Mouse (Mus musculus): ENCODE results near the gene Snx6. TPM values are rescaled to one million over a fixed set of nuclear protein-coding genes. Genes with fewer than 3 reads are reported as not detected.
"Not testable (repeated sequence)": the region's sequence is repeated elsewhere in the genome, so short reads cannot be mapped to it uniquely, and the experiment has no call there.

Gene Snx6
- polyA plus RNA-seq, 1 experiment from 2014 or later: 60.1 TPM

DNA sequence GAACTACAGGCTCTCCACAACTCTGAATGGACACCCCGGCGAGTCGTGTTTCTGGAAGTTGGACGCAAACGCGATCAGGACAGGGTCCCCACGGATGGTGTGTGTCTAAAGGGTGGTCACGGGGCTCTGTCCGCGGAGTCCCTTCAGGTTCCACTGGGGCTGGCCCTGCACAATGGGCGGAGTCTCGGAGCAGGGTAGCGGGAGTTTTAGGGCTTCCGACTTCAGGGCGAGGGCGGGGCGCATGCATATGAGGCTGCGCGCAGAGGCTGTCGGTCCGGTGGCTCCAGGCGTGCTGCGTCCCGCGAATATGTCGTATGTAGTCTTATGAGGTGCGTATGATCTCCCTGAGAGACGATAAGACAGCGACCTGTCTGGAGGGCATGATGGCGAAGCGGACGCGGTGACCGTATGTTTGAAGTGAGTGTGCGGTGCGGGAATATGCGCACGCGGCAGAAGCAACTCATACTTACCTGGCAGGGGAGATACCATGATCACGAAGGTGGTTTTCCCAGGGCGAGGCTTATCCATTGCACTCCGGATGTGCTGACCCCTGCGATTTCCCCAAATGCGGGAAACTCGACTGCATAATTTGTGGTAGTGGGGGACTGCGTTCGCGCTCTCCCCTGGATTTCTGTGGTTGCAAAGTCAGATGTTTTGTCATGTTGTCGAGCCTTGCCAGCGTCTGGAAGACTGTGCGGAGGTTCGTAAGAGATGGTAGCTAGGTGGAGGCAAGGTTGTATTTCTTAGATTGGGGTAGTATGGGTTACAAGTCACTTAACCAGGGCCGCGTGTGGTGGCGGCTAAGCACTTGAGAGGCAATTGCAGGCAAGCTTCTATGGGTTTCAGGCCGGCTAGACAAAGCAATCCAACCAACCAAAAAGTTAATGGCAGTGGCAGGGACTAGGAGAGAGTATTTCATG, 66.1 kb downstream of the Snx6 start:
- not testable (repeated sequence) for H3K27ac ChIP-seq; H3K9ac ChIP-seq; DNase-seq; H3K27me3 ChIP-seq; H3K36me3 ChIP-seq; H3K4me2 ChIP-seq; H3K4me3 ChIP-seq (replicated peaks); H3K4me1 ChIP-seq (replicated peaks); H3K9me3 ChIP-seq (replicated peaks)
- ATAC-seq (ENCODE audit: low read depth): peak; percentile 86
- no CpG with 5 or more reads among the region's 56 CpGs for WGBS (ENCODE audit: insufficient replicate concordance)

DNA sequence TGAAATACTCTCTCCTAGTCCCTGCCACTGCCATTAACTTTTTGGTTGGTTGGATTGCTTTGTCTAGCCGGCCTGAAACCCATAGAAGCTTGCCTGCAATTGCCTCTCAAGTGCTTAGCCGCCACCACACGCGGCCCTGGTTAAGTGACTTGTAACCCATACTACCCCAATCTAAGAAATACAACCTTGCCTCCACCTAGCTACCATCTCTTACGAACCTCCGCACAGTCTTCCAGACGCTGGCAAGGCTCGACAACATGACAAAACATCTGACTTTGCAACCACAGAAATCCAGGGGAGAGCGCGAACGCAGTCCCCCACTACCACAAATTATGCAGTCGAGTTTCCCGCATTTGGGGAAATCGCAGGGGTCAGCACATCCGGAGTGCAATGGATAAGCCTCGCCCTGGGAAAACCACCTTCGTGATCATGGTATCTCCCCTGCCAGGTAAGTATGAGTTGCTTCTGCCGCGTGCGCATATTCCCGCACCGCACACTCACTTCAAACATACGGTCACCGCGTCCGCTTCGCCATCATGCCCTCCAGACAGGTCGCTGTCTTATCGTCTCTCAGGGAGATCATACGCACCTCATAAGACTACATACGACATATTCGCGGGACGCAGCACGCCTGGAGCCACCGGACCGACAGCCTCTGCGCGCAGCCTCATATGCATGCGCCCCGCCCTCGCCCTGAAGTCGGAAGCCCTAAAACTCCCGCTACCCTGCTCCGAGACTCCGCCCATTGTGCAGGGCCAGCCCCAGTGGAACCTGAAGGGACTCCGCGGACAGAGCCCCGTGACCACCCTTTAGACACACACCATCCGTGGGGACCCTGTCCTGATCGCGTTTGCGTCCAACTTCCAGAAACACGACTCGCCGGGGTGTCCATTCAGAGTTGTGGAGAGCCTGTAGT, 76.4 kb downstream of the Snx6 start:
- H3K4me3 ChIP-seq (replicated peaks); H3K9me3 ChIP-seq (replicated peaks); H3K4me1 ChIP-seq (replicated peaks); H3K9ac ChIP-seq; DNase-seq; H3K4me2 ChIP-seq; H3K27ac ChIP-seq; H3K36me3 ChIP-seq; H3K27me3 ChIP-seq: not testable (repeated sequence)
- WGBS (ENCODE audit: insufficient replicate concordance): no CpG with 5 or more reads among the region's 56 CpGs
- peak; percentile 85 for ATAC-seq (ENCODE audit: low read depth)

DNA sequence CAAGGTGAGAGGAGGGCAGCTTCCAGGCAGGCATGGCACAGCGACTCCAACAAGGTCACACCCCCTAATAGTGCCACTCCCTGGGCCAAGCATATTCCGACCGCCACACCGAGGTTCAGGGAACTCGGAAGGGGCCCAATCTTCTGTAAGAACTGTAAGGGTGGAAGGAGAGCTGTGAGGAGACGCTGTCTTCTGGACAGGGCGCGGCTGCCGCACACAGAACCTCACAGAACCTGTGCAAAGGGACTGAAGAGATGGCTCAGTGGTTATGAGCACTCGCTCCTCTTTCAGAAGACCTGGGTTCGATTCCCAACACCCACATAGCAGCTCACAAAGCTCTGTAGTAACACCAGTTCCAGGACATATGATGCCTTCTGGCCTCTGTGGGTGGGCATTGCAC, 78.0 kb downstream of the Snx6 start:
- not testable (repeated sequence) for H3K36me3 ChIP-seq; H3K27ac ChIP-seq; DNase-seq; H3K4me1 ChIP-seq (replicated peaks); H3K4me3 ChIP-seq (replicated peaks); H3K9me3 ChIP-seq (replicated peaks); H3K9ac ChIP-seq; H3K27me3 ChIP-seq; H3K4me2 ChIP-seq; ATAC-seq (ENCODE audit: low read depth)
- 58% methylated on average over 5 of the region's 11 CpGs for WGBS (ENCODE audit: insufficient replicate concordance)

DNA sequence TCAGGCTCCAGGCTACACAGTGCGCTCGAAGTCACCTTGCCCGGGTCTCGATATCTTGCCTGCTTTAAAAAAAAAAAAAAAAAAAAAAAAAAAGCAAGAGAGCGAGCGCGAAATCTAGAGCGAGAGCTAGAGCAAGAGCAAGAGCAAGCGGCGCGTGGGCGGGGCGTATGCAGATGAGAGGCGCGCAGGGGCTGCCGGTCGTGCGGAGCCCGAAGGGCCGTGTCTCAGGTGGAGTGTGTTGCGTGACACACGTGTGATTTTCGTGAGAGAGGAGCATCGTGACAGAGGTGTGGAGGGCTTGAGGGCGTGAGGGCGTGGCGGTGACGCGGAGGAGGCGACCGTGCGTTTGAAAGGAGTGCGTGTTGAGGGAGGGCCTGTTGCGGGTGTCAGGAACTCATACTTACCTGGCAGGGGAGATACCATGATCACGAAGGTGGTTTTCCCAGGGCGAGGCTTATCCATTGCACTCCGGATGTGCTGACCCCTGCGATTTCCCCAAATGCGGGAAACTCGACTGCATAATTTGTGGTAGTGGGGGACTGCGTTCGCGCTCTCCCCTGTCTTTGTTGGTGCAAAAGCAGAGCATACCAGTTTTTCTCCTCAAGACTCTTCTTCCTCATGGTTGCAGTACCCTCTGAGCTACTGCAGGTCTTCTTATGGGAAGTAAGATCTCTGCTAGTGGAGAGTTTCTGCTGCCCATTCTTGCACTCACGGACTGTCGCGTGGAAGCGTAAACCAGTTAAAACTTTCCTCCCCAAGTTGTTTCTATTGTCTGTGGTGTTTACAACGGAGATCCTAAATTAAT, 81.5 kb downstream of the Snx6 start:
- peak; percentile 58 for ATAC-seq (ENCODE audit: low read depth)
- H3K27me3 ChIP-seq; H3K9me3 ChIP-seq (replicated peaks); H3K36me3 ChIP-seq; H3K4me2 ChIP-seq; H3K9ac ChIP-seq; H3K27ac ChIP-seq; H3K4me3 ChIP-seq (replicated peaks); H3K4me1 ChIP-seq (replicated peaks): not testable (repeated sequence)
- WGBS (ENCODE audit: insufficient replicate concordance): 0% methylated on average over 7 of the region's 48 CpGs
- DNase-seq: peak; percentile 29

DNA sequence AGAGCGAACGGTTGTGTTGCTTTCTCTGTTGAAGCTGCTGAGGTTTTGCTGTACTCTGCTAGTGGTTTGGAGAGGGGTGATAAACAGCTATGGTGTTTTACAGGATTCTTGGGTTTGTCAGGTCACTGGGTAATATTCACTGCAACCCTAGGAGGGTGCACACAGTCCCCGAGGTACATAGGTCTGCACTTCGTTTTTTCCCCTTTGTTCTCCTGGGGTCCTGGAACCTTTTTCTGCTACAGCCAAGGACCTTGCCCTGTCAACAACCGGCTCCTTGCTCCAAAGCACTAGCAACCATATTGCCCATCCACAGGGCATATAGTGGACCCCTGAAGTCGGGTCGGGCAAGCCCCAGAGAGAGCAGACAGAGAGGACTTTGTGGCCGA, 85.0 kb downstream of the Snx6 start:
- DNase-seq (peak; percentile 68), ATAC-seq (ENCODE audit: low read depth) (peak; percentile 89)
- not testable (repeated sequence) for H3K27ac ChIP-seq; H3K4me1 ChIP-seq (replicated peaks); H3K36me3 ChIP-seq; H3K9me3 ChIP-seq (replicated peaks); H3K27me3 ChIP-seq; H3K4me3 ChIP-seq (replicated peaks); H3K9ac ChIP-seq; H3K4me2 ChIP-seq
- 0% methylated on average over 3 of the region's 8 CpGs for WGBS (ENCODE audit: insufficient replicate concordance)

- not testable (repeated sequence) for H3K36me3 ChIP-seq; H3K4me3 ChIP-seq (replicated peaks); H3K4me1 ChIP-seq (replicated peaks); H3K27ac ChIP-seq; H3K9me3 ChIP-seq (replicated peaks); H3K27me3 ChIP-seq; H3K4me2 ChIP-seq; H3K9ac ChIP-seq; ATAC-seq (ENCODE audit: low read depth)
- peak; percentile 26 for DNase-seq
- 0% methylated on average over 7 of the region's 44 CpGs for WGBS (ENCODE audit: insufficient replicate concordance)
These were observed 85.6 kb downstream of the Snx6 start for GRCm38 (mm10) chr12:54709691-54710493.

DNA sequence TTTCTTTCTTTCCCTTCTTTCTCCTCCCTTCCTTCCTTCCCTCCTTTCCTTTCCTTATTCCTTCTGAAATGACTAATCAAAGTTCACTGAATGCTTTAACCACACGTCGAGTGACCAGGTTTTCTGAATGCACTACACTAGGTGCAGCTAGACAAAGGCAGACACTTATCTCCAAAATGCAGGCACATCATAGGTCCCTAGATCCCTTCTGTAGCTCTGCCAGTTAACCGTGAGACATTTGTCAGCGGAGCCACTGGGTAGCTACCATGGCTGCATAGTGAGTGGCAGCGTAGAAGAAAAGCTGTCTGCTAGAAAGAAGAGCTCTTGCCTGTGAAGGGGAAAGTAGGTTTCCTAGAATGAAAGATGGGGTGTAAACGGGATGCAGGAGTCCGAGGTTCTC, 96.1 kb downstream of the Snx6 start:
- H3K4me1 ChIP-seq (replicated peaks): peaks cover 28% of the 10 kb centered on the region
- no peaks in the 10 kb centered on the region for H3K9me3 ChIP-seq (replicated peaks)
- H3K27ac ChIP-seq: no peak overlapping the region
- peak overlapping the region; percentile 3; the same call in 1 of the 2 replicates for H3K9ac ChIP-seq
- DNase-seq: no peak
- ATAC-seq (ENCODE audit: low read depth): no peak
- no peak overlapping the region for H3K4me2 ChIP-seq
- no peak overlapping the region for H3K4me3 ChIP-seq (replicated peaks)
- H3K27me3 ChIP-seq: no peaks in the 10 kb centered on the region
- H3K36me3 ChIP-seq: no peaks in the 10 kb centered on the region
- WGBS (ENCODE audit: insufficient replicate concordance): 37% methylated on average over 7 of the region's 7 CpGs

- ATAC-seq (ENCODE audit: low read depth) (no peak), DNase-seq (no peak)
- Histone ChIP-seq H3K27ac (peak overlapping the region; percentile 97), H3K4me3 (replicated peaks) (no peak overlapping the region), H3K4me2 (peak overlapping the region; percentile 28), H3K9ac (peak overlapping the region; percentile 18; the same call in 1 of the 2 replicates), H3K4me1 (replicated peaks) (peaks cover 41% of the 10 kb centered on the region), H3K9me3 (replicated peaks) (no peaks in the 10 kb centered on the region), H3K27me3 (no peaks in the 10 kb centered on the region), H3K36me3 (peaks cover 1% of the 10 kb centered on the region)
- 48% methylated on average over 6 of the region's 6 CpGs for WGBS (ENCODE audit: insufficient replicate concordance)
These were observed 97.7 kb downstream of the Snx6 start for GRCm38 (mm10) chr12:54697791-54698250.

DNA sequence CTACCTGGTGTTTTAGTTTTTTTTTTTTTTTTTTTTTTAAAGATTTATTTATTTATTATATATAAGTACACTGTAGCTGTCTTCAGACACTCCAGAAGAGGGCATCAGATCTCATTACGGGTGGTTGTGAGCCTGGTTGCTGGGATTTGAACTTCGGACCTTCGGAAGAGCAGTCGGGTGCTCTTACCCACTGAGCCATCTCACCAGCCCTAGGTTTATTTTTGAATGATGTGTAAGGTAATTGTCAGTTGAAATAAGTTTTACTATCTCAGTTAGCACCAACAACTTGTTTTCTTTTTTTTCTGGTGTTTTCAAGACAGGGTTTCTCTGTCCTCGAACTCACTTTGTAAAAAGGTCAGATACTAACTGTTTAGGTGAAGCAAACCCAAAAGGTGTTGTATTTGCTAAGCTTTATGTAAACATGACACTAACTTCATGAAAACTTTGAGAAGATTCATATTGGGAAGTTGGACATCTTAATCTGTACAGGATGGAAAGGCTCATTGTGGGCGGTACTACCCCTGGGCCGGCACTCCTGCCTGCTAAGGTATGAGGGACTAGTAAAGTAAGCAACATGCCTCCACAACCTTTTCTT, 98.4 kb downstream of the Snx6 start:
- Histone ChIP-seq H3K4me2 (peak overlapping the region; percentile 28), H3K27me3 (no peaks in the 10 kb centered on the region), H3K36me3 (peaks cover 8% of the 10 kb centered on the region), H3K9ac (0 out of 2 replicates have a peak overlapping the region, but pooled peaks have one; percentile 18), H3K27ac (peak overlapping the region; percentile 97), H3K4me3 (replicated peaks) (no peak overlapping the region), H3K9me3 (replicated peaks) (no peaks in the 10 kb centered on the region), H3K4me1 (replicated peaks) (peaks cover 44% of the 10 kb centered on the region)
- 2% methylated on average over 7 of the region's 7 CpGs for WGBS (ENCODE audit: insufficient replicate concordance)
- DNase-seq (no peak), ATAC-seq (ENCODE audit: low read depth) (peak; percentile 69)

All from liver, embryonic 13.5 days (tissue).